Mouse (Mus musculus) olfactory bulb, adult 2 months (tissue): ENCODE results near the gene Nat10. TPM values are rescaled to one million over a fixed set of nuclear protein-coding genes. Genes with fewer than 3 reads are reported as not detected.

ENCODE experiments used
- H3K27ac ChIP-seq: fragments of 200-500 bp; 2 replicates; pipeline ENCODE4 v1.5.1; 2012; ENCODE audit warnings: low read depth, low read length; ENCODE audit not compliant: insufficient read depth
- H3K4me1 ChIP-seq: fragments of 200-500 bp; 2 replicates; pipeline ENCODE4 v1.6.1; 2012; ENCODE audit warnings: low read length; ENCODE audit not compliant: control insufficient read depth, insufficient read depth
- H3K4me3 ChIP-seq: fragments of 200-500 bp; 2 replicates; pipeline ENCODE4 v1.5.1; 2012; ENCODE audit warnings: mild to moderate bottlenecking, low read depth, low read length, moderate library complexity; ENCODE audit not compliant: insufficient read depth
- CTCF ChIP-seq: fragments of 200-500 bp; IDR thresholded peaks from 2 replicates; pipeline ENCODE4 v1.5.1; 2012; ENCODE audit warnings: low read depth, mild to moderate bottlenecking, low read length, moderate library complexity; ENCODE audit not compliant: insufficient read depth
- POLR2A ChIP-seq: fragments of 200-500 bp; IDR thresholded peaks from 2 replicates; pipeline ENCODE4 v1.6.1; 2012; ENCODE audit warnings: mild to moderate bottlenecking, low read depth, low read length, moderate library complexity; ENCODE audit not compliant: insufficient read depth
- WGBS: fragments of 180-500 bp; shearing (Covaris S2); methylation state at CpG from one replicate; pipeline ENCODE4 v1.1.7; 2018; 5-methylcytosine and 5-hydroxymethylcytosine counted together
- polyA plus RNA-seq: library from polyadenylated mRNA; stranded (reverse); fragments of >200 nt; gene quantifications from 2 replicates; pipeline ENCODE4 v1.2.4, GENCODE M21; 2012; ENCODE audit warnings: low replicate concordance; ENCODE audit not compliant: missing spikeins, insufficient read depth, insufficient read length

Gene Nat10
- polyA plus RNA-seq, 1 experiment = not detected

GRCm38 (mm10) chr2:103687888-103688287 lies 73.2 kb downstream of the Nat10 start:
- Histone ChIP-seq H3K4me1 (peaks cover 16% of the 10 kb centered on the region), H3K4me3 (no peak overlapping the region), H3K27ac (no peak overlapping the region)
- TF ChIP-seq POLR2A (no peak), CTCF (no peak)

- no peak for TF ChIP-seq POLR2A
- TF ChIP-seq CTCF = no peak
- peaks cover 21% of the 10 kb centered on the region for H3K4me1 ChIP-seq
- H3K27ac ChIP-seq = no peak overlapping the region
- H3K4me3 ChIP-seq = no peak overlapping the region
These were observed 73.9 kb downstream of the Nat10 start for GRCm38 (mm10) chr2:103687143-103687542.

GRCm38 (mm10) chr2:103685581-103685980 lies 75.5 kb downstream of the Nat10 start:
- TF ChIP-seq CTCF (no peak), POLR2A (no peak)
- Histone ChIP-seq H3K27ac (no peak overlapping the region), H3K4me1 (peaks cover 20% of the 10 kb centered on the region), H3K4me3 (no peak overlapping the region)
- 94% methylated on average over 4 of the region's 4 CpGs for WGBS

GRCm38 (mm10) chr2:103684926-103685577 lies 76.0 kb downstream of the Nat10 start:
- peaks cover 17% of the 10 kb centered on the region for H3K4me1 ChIP-seq
- 75% methylated on average over 7 of the region's 7 CpGs for WGBS

GRCm38 (mm10) chr2:103684431-103684830 lies 76.6 kb downstream of the Nat10 start:
- H3K4me3 ChIP-seq = no peak overlapping the region
- TF ChIP-seq CTCF (no peak), POLR2A (no peak)
- H3K27ac ChIP-seq = no peak overlapping the region
- WGBS = 97% methylated on average over 2 of the region's 2 CpGs
- peaks cover 17% of the 10 kb centered on the region for H3K4me1 ChIP-seq

More at GRCm38 (mm10) chr2:103684926-103685577, 76.0 kb downstream of the Nat10 start:
- no peak for TF ChIP-seq POLR2A
- Histone ChIP-seq H3K27ac (no peak overlapping the region), H3K4me3 (no peak overlapping the region)

GRCm38 (mm10) chr2:103682927-103683442 lies 78.1 kb downstream of the Nat10 start:
- Histone ChIP-seq H3K4me1 (peaks cover 18% of the 10 kb centered on the region), H3K27ac (no peak overlapping the region; the same call in 1 of the 2 replicates), H3K4me3 (no peak overlapping the region)
- WGBS = 41% methylated on average over 9 of the region's 9 CpGs
- TF ChIP-seq POLR2A = no peak

GRCm38 (mm10) chr2:103682261-103682722 lies 78.8 kb downstream of the Nat10 start:
- Histone ChIP-seq H3K27ac (no peak overlapping the region), H3K4me1 (peaks cover 19% of the 10 kb centered on the region), H3K4me3 (no peak overlapping the region)
- TF ChIP-seq POLR2A = no peak
- no peak for TF ChIP-seq CTCF
- WGBS = 79% methylated on average over 9 of the region's 9 CpGs

GRCm38 (mm10) chr2:103681149-103681548 lies 79.9 kb downstream of the Nat10 start:
- Histone ChIP-seq H3K4me1 (peaks cover 17% of the 10 kb centered on the region), H3K27ac (no peak overlapping the region), H3K4me3 (no peak overlapping the region)
- WGBS = 38% methylated on average over 5 of the region's 5 CpGs
- TF ChIP-seq CTCF (no peak), POLR2A (no peak)

- Histone ChIP-seq H3K27ac (no peak overlapping the region), H3K4me3 (no peak overlapping the region), H3K4me1 (peaks cover 17% of the 10 kb centered on the region)
- WGBS = 87% methylated on average over 9 of the region's 9 CpGs
- TF ChIP-seq POLR2A (no peak), CTCF (no peak)
These were observed 80.5 kb downstream of the Nat10 start for GRCm38 (mm10) chr2:103680364-103681110.
